Comparison of ENCODE assay signal across 9 mouse cellular contexts in the genomic region with DNA sequence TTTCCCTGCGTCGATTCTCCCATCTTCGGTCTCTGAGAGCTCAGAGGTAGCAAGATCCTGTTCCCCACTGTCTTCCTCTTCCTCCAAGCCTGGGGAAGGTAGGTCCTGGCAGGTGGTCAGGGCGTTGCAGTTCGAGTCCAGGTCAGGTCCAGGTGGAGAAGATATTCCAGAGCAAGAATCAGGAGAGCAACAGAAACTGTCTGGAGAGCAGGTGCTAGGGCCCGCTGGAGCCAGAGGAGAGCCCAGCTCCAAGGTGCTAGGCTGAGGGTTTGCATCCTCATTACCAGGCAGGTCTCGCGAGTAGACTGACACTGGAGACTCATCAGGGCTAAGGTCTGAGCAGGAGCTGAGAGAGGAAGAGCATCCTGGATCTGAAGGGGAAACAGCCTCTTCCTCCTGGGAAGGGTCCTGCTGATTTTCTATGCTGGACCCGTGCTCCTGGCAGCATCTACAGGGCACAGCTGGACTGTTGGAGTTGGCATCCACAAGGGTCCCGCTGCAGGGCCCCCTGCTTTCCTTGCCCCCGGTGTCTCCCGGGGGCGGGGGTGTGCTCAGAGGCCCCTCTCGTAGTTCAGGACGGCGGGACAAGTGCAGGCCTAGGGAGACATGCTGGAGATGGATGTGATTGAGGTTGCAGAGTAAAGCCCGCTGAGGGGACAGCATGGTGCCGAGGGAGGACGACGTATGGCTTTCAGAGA. TPM values are rescaled to one million over a fixed set of nuclear protein-coding genes. Genes with fewer than 3 reads are reported as not detected.
DNase-seq lines count a peak whose midpoint lies in the region; ATAC-seq and TF ChIP-seq lines count a peak whose summit lies in the region.
"Had no signal": no experiment of that assay in that cellular context is flagged by ENCODE, and none has a peak within 500 bp of the region (broad histone marks: within the 10 kb centered on the region; RNA-seq: fewer than 3 reads in every experiment).

No protein-coding gene starts in this region.

- no peak for TF ChIP-seq CTCF in lung, embryonic 14.5 days (IDR thresholded peaks at IDR 0.05; ENCODE audit: low read depth)
- TF ChIP-seq CTCF in cortical plate, adult 2 months (IDR thresholded peaks at IDR 0.05; ENCODE audit: extremely low read depth, insufficient read depth, low read length) = no peak

- peaks cover 36% of the 10 kb centered on the region for H3K36me3 ChIP-seq in lung, embryonic 14.5 days (ENCODE audit: insufficient read depth)
- H3K36me3 ChIP-seq in intestine, embryonic 15.5 days = peaks cover 14% of the 10 kb centered on the region
- H3K36me3 ChIP-seq in neural tube, embryonic 15.5 days = peaks cover 51% of the 10 kb centered on the region

- 12% methylated on average over 20 of the region's 20 CpGs for WGBS in lung, embryonic 14.5 days
- WGBS in intestine, embryonic 15.5 days = 24% methylated on average over 20 of the region's 20 CpGs
- WGBS in neural tube, embryonic 15.5 days = 5% methylated on average over 20 of the region's 20 CpGs

- DNase-seq in lung, embryonic 14.5 days = no peak
- no peak for DNase-seq in lung, adult 18-20 months
- no peak for DNase-seq in layer of hippocampus, postnatal 14 days (ENCODE audit: low spot score in 2 of 2)
- DNase-seq in layer of hippocampus, postnatal 25 days (ENCODE audit: extremely low spot score in 1 of 2, low spot score in 1 of 2) = no peak
- DNase-seq in adrenal gland, postnatal 25 days = no peak

- no peak overlapping the region for H3K27ac ChIP-seq in lung, embryonic 14.5 days (ENCODE audit: low read depth)
- peak overlapping the region; percentile 60 for H3K27ac ChIP-seq in cortical plate, adult 2 months (ENCODE audit: insufficient read depth, low read length)
- no peak overlapping the region; the same call in 1 of the 2 replicates for H3K27ac ChIP-seq in intestine, embryonic 15.5 days
- peak overlapping the region; percentile 78 for H3K27ac ChIP-seq in neural tube, embryonic 15.5 days (replicated peaks)

- H3K27me3 ChIP-seq in lung, embryonic 14.5 days (ENCODE audit: insufficient read depth, low read length) = peaks cover 23% of the 10 kb centered on the region
- peaks cover 7% of the 10 kb centered on the region; the same call in 1 of the 2 replicates for H3K27me3 ChIP-seq in intestine, embryonic 15.5 days (replicated peaks)
- H3K27me3 ChIP-seq in neural tube, embryonic 15.5 days (replicated peaks) = no peaks in the 10 kb centered on the region

- peak overlapping the region; percentile 100 for H3K4me2 ChIP-seq in lung, embryonic 14.5 days
- H3K4me2 ChIP-seq in intestine, embryonic 15.5 days (replicated peaks) = peak overlapping the region; percentile 96
- H3K4me2 ChIP-seq in neural tube, embryonic 15.5 days = peak overlapping the region; percentile 98

- peak overlapping the region; percentile 67 for H3K4me3 ChIP-seq in lung, embryonic 14.5 days (ENCODE audit: low read depth, low read length)
- H3K4me3 ChIP-seq in cortical plate, adult 2 months (ENCODE audit: insufficient read depth, low read length) = peak overlapping the region; percentile 75
- peak overlapping the region; percentile 52; the same call in 1 of the 2 replicates for H3K4me3 ChIP-seq in intestine, embryonic 15.5 days (replicated peaks)
- H3K4me3 ChIP-seq in neural tube, embryonic 15.5 days (replicated peaks) = peak overlapping the region; percentile 61

- TF ChIP-seq POLR2A in cortical plate, adult 2 months (IDR thresholded peaks at IDR 0.05; ENCODE audit: extremely low read depth, insufficient read depth, low read length) = no peak

- peaks cover 15% of the 10 kb centered on the region for H3K4me1 ChIP-seq in lung, embryonic 14.5 days (ENCODE audit: insufficient read depth)
- no peaks in the 10 kb centered on the region for H3K4me1 ChIP-seq in cortical plate, adult 2 months (ENCODE audit: control insufficient read depth, insufficient read depth, low read length)
- H3K4me1 ChIP-seq in intestine, embryonic 15.5 days (replicated peaks) = peaks cover 43% of the 10 kb centered on the region
- H3K4me1 ChIP-seq in neural tube, embryonic 15.5 days = peaks cover 56% of the 10 kb centered on the region

- H3K9me3 ChIP-seq in lung, embryonic 14.5 days (ENCODE audit: low read depth, low read length) = no peaks in the 10 kb centered on the region
- H3K9me3 ChIP-seq in intestine, embryonic 15.5 days = no peaks in the 10 kb centered on the region
- no peaks in the 10 kb centered on the region for H3K9me3 ChIP-seq in neural tube, embryonic 15.5 days (replicated peaks)

- ATAC-seq in lung, embryonic 14.5 days (ENCODE audit: insufficient read depth) = no peak
- ATAC-seq in intestine, embryonic 15.5 days = no peak
- no peak for ATAC-seq in neural tube, embryonic 15.5 days (ENCODE audit: low FRiP score)

- H3K9ac ChIP-seq in lung, embryonic 14.5 days = peak overlapping the region; percentile 59; the same call in 1 of the 2 replicates
- peak overlapping the region; percentile 56; the same call in 1 of the 2 replicates for H3K9ac ChIP-seq in intestine, embryonic 15.5 days
- H3K9ac ChIP-seq in neural tube, embryonic 15.5 days (replicated peaks) = peak overlapping the region; percentile 78

RNA-seq across cellular contexts. Expression of a gene that starts 1.2 kb away (rescaled TPM):
- 11.2 and 13.9 TPM in 2 replicates for polyA plus RNA-seq in lung, embryonic 14.5 days (2014; fragmentation: Nextera tagmentation; extraction: Ambion mirVana)
- polyA plus RNA-seq in cortical plate, adult 2 months (2012; rRNA removed) = 199 and 214 TPM in 2 replicates
- 25.6 and 26.6 TPM in 2 replicates for polyA plus RNA-seq in intestine, embryonic 15.5 days (2015; fragmentation: Nextera tagmentation; extraction: Ambion mirVana)
- polyA plus RNA-seq in neural tube, embryonic 15.5 days (2015; fragmentation: Nextera tagmentation; extraction: Ambion mirVana) = 93.2 and 114 TPM in 2 replicates
- total RNA-seq in layer of hippocampus, postnatal 14 days (2021) = 100 to 1,000 TPM; 150 to 157 TPM
- 100 to 1,000 TPM; 132 to 145 TPM for total RNA-seq in layer of hippocampus, postnatal 25 days (2021)
- total RNA-seq in adrenal gland, postnatal 25 days (2021) = 21.6 and 30.2 TPM in 2 replicates

RNA-seq across cellular contexts. Expression of a gene that starts 8.9 kb away (rescaled TPM):
- not detected in 2 replicates for polyA plus RNA-seq in lung, embryonic 14.5 days (2014; fragmentation: Nextera tagmentation; extraction: Ambion mirVana)
- polyA plus RNA-seq in cortical plate, adult 2 months (2012; rRNA removed) = not detected in 2 replicates
- polyA plus RNA-seq in intestine, embryonic 15.5 days (2015; fragmentation: Nextera tagmentation; extraction: Ambion mirVana) = 0.08 TPM in 1 of 2 replicates, not detected in the other
- polyA plus RNA-seq in neural tube, embryonic 15.5 days (2015; fragmentation: Nextera tagmentation; extraction: Ambion mirVana) = not detected in 2 replicates
- not detected for total RNA-seq in layer of hippocampus, postnatal 14 days (2021)
- total RNA-seq in layer of hippocampus, postnatal 25 days (2021) = not detected
- 0.39 TPM in 1 of 2 replicates, not detected in the other for total RNA-seq in adrenal gland, postnatal 25 days (2021)
- polyA plus RNA-seq: spleen, adult 2 months had no signal

RNA-seq across cellular contexts. Expression of a gene that starts 9.8 kb away (rescaled TPM):
- polyA plus RNA-seq in lung, embryonic 14.5 days (2014; fragmentation: Nextera tagmentation; extraction: Ambion mirVana) = 164 and 177 TPM in 2 replicates
- polyA plus RNA-seq in cortical plate, adult 2 months (2012; rRNA removed) = 94.9 and 107 TPM in 2 replicates
- polyA plus RNA-seq in intestine, embryonic 15.5 days (2015; fragmentation: Nextera tagmentation; extraction: Ambion mirVana) = 481 and 531 TPM in 2 replicates
- 437 and 499 TPM in 2 replicates for polyA plus RNA-seq in neural tube, embryonic 15.5 days (2015; fragmentation: Nextera tagmentation; extraction: Ambion mirVana)
- 100 to 1,000 TPM; 109 to 131 TPM for total RNA-seq in layer of hippocampus, postnatal 14 days (2021)
- 10 to 100 TPM; 86.4 to 99.0 TPM for total RNA-seq in layer of hippocampus, postnatal 25 days (2021)
- total RNA-seq in adrenal gland, postnatal 25 days (2021) = 830 and 852 TPM in 2 replicates

RNA-seq across cellular contexts. Expression of a gene that starts 44.0 kb away (rescaled TPM):
- 0.08 TPM in 1 of 2 replicates, not detected in the other for polyA plus RNA-seq in lung, embryonic 14.5 days (2014; fragmentation: Nextera tagmentation; extraction: Ambion mirVana)
- polyA plus RNA-seq in cortical plate, adult 2 months (2012; rRNA removed) = 0.04 and 0.08 TPM in 2 replicates
- polyA plus RNA-seq in intestine, embryonic 15.5 days (2015; fragmentation: Nextera tagmentation; extraction: Ambion mirVana) = 58.8 and 74.1 TPM in 2 replicates
- polyA plus RNA-seq in neural tube, embryonic 15.5 days (2015; fragmentation: Nextera tagmentation; extraction: Ambion mirVana) = 0.06 and 1.4 TPM in 2 replicates
- not detected for total RNA-seq in layer of hippocampus, postnatal 14 days (2021)
- total RNA-seq in layer of hippocampus, postnatal 25 days (2021) = not detected
- total RNA-seq in adrenal gland, postnatal 25 days (2021) = 1.6 TPM in 1 of 2 replicates, not detected in the other

Comparison
In these comparisons a context has a peak if more than half of its experiments do, and no peak if none do; other contexts are left out.
1. H3K27ac ChIP-seq: peak in cortical plate, adult 2 months (single experiment) and neural tube, embryonic 15.5 days (single experiment); none in lung, embryonic 14.5 days (single experiment) and intestine, embryonic 15.5 days (single experiment).
2. Peak in every context shown above with its lines, with median percentiles within 50 percentile points of each other: H3K4me2 ChIP-seq, H3K4me3 ChIP-seq and H3K9ac ChIP-seq.